Mouse (Mus musculus) intestine, postnatal 0 days (tissue): ENCODE measurements at regions not wholly inside any gene's neighbourhood (a gene's known extent, or its start where the extent isn't known, plus 50 kb on each side); places are given as distances from the start of the nearest gene placed in this dataset.

Experiments
- ATAC-seq: fragments of 200-750 bp; cut with Nextera tagmentation; 2 replicates; pipeline ENCODE4 v1.8.0; 2017; ENCODE audit warnings: mild to moderate bottlenecking, moderate TSS enrichment, moderate library complexity
- H3K27ac ChIP-seq: fragments of 300-500 bp; sonication (generic); 2 replicates; pipeline ENCODE4 v1.5.1; 2014; ENCODE audit warnings: mild to moderate bottlenecking, low read depth, low read length, moderate library complexity
- H3K27me3 ChIP-seq: fragments of 300-500 bp; sonication (generic); replicated peaks from 2 replicates; pipeline ENCODE4 v1.6.1; 2014; ENCODE audit warnings: low read length, mixed read lengths; ENCODE audit not compliant: control insufficient read depth, insufficient read depth
- H3K36me3 ChIP-seq: fragments of 300-500 bp; sonication (generic); 2 replicates; pipeline ENCODE4 v1.6.1; 2014; ENCODE audit warnings: mild to moderate bottlenecking, moderate library complexity; ENCODE audit not compliant: control insufficient read depth, insufficient read depth
- H3K4me1 ChIP-seq: fragments of 300-500 bp; sonication (generic); replicated peaks from 2 replicates; pipeline ENCODE4 v1.6.1; 2014; ENCODE audit warnings: antibody characterized with exemption, low read length, mixed read lengths; ENCODE audit not compliant: control insufficient read depth, insufficient read depth
- H3K4me2 ChIP-seq: fragments of 300-500 bp; sonication (generic); replicated peaks from 2 replicates; pipeline ENCODE4 v1.6.1; 2014; ENCODE audit warnings: low read depth, mild to moderate bottlenecking, moderate library complexity
- H3K4me3 ChIP-seq: fragments of 300-500 bp; sonication (generic); 2 replicates; pipeline ENCODE4 v1.5.1; 2014; ENCODE audit warnings: low read depth, low read length
- H3K9ac ChIP-seq: fragments of 300-500 bp; sonication (generic); 2 replicates; pipeline ENCODE4 v1.6.1; 2014; ENCODE audit warnings: mild to moderate bottlenecking, low read depth, low read length
- H3K9me3 ChIP-seq: fragments of 300-500 bp; sonication (generic); 2 replicates; pipeline ENCODE4 v1.6.1; 2016; ENCODE audit warnings: mixed run types; ENCODE audit not compliant: control insufficient read depth
- CTCF ChIP-seq: sonication (generic); IDR thresholded peaks from 2 replicates; pipeline ENCODE4 v1.5.1; 2016; ENCODE audit warnings: low read depth, mild to moderate bottlenecking, control low read depth, antibody characterized with exemption, moderate library complexity
- WGBS: fragments of 180-500 bp; shearing (Covaris S2); extraction: QIAGEN DNeasy Blood & Tissue Kit; methylation state at CpG from one replicate; pipeline ENCODE4 v1.1.7; 2014; 5-methylcytosine and 5-hydroxymethylcytosine counted together

GRCm38 (mm10) chr19:20243817-20244216, 146.9 kb downstream of the Anxa1 start:
- H3K4me1 ChIP-seq = no peaks in the 10 kb centered on the region
- H3K4me2 ChIP-seq = no peak overlapping the region
- TF ChIP-seq CTCF = no peak
- ATAC-seq = no peak
- no peaks in the 10 kb centered on the region for H3K9me3 ChIP-seq
- no peaks in the 10 kb centered on the region for H3K36me3 ChIP-seq
- no peak overlapping the region for H3K27ac ChIP-seq
- H3K27me3 ChIP-seq = no peaks in the 10 kb centered on the region
- 40% methylated on average over 1 of the region's 1 CpGs for WGBS
- no peak overlapping the region for H3K4me3 ChIP-seq
- no peak overlapping the region for H3K9ac ChIP-seq

GRCm38 (mm10) chr19:20241266-20241665, 149.5 kb downstream of the Anxa1 start:
- Histone ChIP-seq H3K9ac (no peak overlapping the region), H3K36me3 (no peaks in the 10 kb centered on the region), H3K27ac (no peak overlapping the region), H3K4me1 (no peaks in the 10 kb centered on the region), H3K27me3 (no peaks in the 10 kb centered on the region), H3K4me3 (no peak overlapping the region), H3K4me2 (no peak overlapping the region), H3K9me3 (no peaks in the 10 kb centered on the region)
- ATAC-seq = no peak
- no peak for TF ChIP-seq CTCF
- 83% methylated on average over 6 of the region's 6 CpGs for WGBS

GRCm38 (mm10) chr19:20240471-20240870, 150.3 kb downstream of the Anxa1 start:
- H3K9ac ChIP-seq = no peak overlapping the region
- no peaks in the 10 kb centered on the region for H3K27me3 ChIP-seq
- 47% methylated on average over 1 of the region's 1 CpGs for WGBS
- no peaks in the 10 kb centered on the region for H3K4me1 ChIP-seq
- H3K4me3 ChIP-seq = no peak overlapping the region
- no peaks in the 10 kb centered on the region for H3K36me3 ChIP-seq
- no peaks in the 10 kb centered on the region for H3K9me3 ChIP-seq
- H3K4me2 ChIP-seq = no peak overlapping the region
- no peak overlapping the region for H3K27ac ChIP-seq
- peak; percentile 29; the same call in 1 of the 2 replicates for TF ChIP-seq CTCF
- no peak for ATAC-seq

- no peak overlapping the region for H3K4me3 ChIP-seq
- no peaks in the 10 kb centered on the region for H3K4me1 ChIP-seq
- no peaks in the 10 kb centered on the region for H3K27me3 ChIP-seq
- H3K9me3 ChIP-seq = no peaks in the 10 kb centered on the region
- no peak for ATAC-seq
- H3K36me3 ChIP-seq = no peaks in the 10 kb centered on the region
- TF ChIP-seq CTCF = no peak
- no peak overlapping the region for H3K9ac ChIP-seq
- WGBS = 36% methylated on average over 3 of the region's 3 CpGs
- H3K4me2 ChIP-seq = no peak overlapping the region
- no peak overlapping the region for H3K27ac ChIP-seq
Measured at GRCm38 (mm10) chr19:20239396-20239795, 151.3 kb downstream of the Anxa1 start.

DNA sequence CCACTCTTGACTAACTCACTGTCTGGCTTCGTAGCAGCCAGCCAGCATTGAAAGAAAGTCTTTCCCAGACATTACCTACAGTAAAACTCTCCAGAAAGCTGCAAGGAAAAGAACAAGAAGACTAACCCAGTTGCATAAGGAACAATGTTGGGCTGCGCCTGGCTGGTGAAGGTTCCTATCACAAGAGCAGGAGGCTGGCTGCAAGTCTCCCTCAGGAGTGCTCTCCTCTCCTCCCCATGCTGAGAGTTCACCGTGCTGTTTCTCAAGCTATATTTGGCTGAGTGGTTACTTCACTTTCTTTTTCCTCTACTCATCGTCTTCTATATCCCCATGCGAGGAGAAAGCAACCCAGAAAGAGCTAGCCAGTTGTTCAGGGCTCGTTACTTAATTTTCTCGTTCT, 164.0 kb downstream of the Anxa1 start:
- Histone ChIP-seq H3K4me2 (no peak overlapping the region), H3K9ac (no peak overlapping the region), H3K36me3 (no peaks in the 10 kb centered on the region), H3K4me3 (no peak overlapping the region), H3K4me1 (no peaks in the 10 kb centered on the region), H3K9me3 (no peaks in the 10 kb centered on the region), H3K27ac (no peak overlapping the region), H3K27me3 (no peaks in the 10 kb centered on the region)
- WGBS = 87% methylated on average over 7 of the region's 7 CpGs
- no peak for TF ChIP-seq CTCF
- ATAC-seq = no peak

DNA sequence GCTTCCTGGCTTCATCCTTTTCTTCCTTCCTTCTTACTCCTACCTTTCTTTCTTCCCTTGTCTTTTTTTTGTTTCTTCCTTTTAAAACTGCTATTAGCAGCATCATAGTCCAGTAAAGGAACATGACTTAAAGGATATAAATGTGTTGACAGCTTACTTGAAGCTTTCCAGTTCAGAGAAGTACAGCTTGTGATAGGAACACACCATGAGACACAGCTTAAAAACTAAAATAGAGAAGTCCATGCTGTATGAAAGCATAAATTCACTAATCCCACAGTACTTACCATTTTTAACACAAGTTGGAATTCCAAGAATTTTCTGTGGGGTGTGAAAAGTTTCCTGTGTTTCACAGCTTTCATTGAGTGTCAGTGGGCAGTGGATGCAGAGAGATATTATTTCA, 173.4 kb downstream of the Anxa1 start:
- TF ChIP-seq CTCF = no peak
- Histone ChIP-seq H3K27ac (no peak overlapping the region), H3K27me3 (no peaks in the 10 kb centered on the region), H3K4me2 (no peak overlapping the region), H3K36me3 (no peaks in the 10 kb centered on the region), H3K4me3 (no peak overlapping the region), H3K9ac (no peak overlapping the region), H3K9me3 (no peaks in the 10 kb centered on the region), H3K4me1 (no peaks in the 10 kb centered on the region)
- ATAC-seq = no peak

DNA sequence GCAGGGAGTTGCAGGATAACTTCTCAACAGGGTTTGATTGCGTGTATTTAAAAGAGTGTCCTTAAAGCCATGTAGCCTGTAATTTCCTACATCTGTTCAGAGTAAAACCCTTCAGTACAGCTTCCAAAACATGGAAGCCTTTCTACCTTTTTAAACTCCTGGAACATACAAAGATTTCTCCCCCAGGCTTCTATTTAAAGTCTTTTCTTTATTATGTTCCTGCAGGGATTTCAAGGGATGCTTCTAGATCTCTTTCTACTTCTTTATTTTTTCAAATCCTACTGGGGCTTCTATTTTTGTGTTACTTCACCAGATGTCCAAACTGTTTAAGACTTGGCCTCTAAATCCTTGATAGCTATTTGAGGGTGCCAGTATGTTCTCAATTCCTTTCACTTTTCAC, 196.2 kb downstream of the Anxa1 start:
- no peaks in the 10 kb centered on the region for H3K4me1 ChIP-seq
- 83% methylated on average over 1 of the region's 1 CpGs for WGBS
- no peak for ATAC-seq
- no peak overlapping the region for H3K4me3 ChIP-seq
- H3K4me2 ChIP-seq = no peak overlapping the region
- no peak overlapping the region for H3K27ac ChIP-seq
- H3K27me3 ChIP-seq = no peaks in the 10 kb centered on the region
- TF ChIP-seq CTCF = no peak
- no peaks in the 10 kb centered on the region for H3K9me3 ChIP-seq
- H3K9ac ChIP-seq = no peak overlapping the region
- no peaks in the 10 kb centered on the region for H3K36me3 ChIP-seq
